Mouse (Mus musculus) ES-Bruce4 (cell line): Measurements from ENCODE around the gene Tbcel. TPM values are rescaled to one million over a fixed set of nuclear protein-coding genes. Genes with fewer than 3 reads are reported as not detected.

Source experiments
- H3K27ac ChIP-seq: 2 replicates; pipeline ENCODE4 v1.5.1; 2012; ENCODE audit warnings: low read length, inconsistent platforms; ENCODE audit not compliant: insufficient read depth
- H3K27me3 ChIP-seq: 2 replicates; pipeline ENCODE4 v1.6.1; 2012; ENCODE audit warnings: mild to moderate bottlenecking, low read length, inconsistent platforms; ENCODE audit not compliant: control insufficient read depth, poor library complexity, insufficient read depth, severe bottlenecking
- H3K36me3 ChIP-seq: 2 replicates; pipeline ENCODE4 v1.6.1; 2012; ENCODE audit warnings: inconsistent platforms, mild to moderate bottlenecking, low read length, moderate library complexity; ENCODE audit not compliant: control insufficient read depth, poor library complexity, insufficient read depth, severe bottlenecking
- H3K4me1 ChIP-seq: one replicate; pipeline ENCODE4 v1.8.1; 2011; ENCODE audit warnings: low read length; ENCODE audit not compliant: control insufficient read depth, insufficient read depth
- H3K4me3 ChIP-seq: 2 replicates; pipeline ENCODE4 v1.5.1; 2011; ENCODE audit warnings: low read depth, mild to moderate bottlenecking, low read length
- H3K9ac ChIP-seq: 2 replicates; pipeline ENCODE4 v1.6.1; 2012; ENCODE audit warnings: low read depth, mild to moderate bottlenecking, inconsistent platforms; ENCODE audit not compliant: poor library complexity, severe bottlenecking
- H3K9me3 ChIP-seq: replicated peaks from 2 replicates; pipeline ENCODE4 v1.6.1; 2012; ENCODE audit warnings: mild to moderate bottlenecking, low read length, inconsistent platforms; ENCODE audit not compliant: control insufficient read depth, poor library complexity, insufficient read depth, severe bottlenecking
- CTCF ChIP-seq: IDR thresholded peaks from one replicate; pipeline ENCODE4 v1.8.1; 2011; ENCODE audit warnings: low read depth, low read length
- EP300 ChIP-seq: IDR thresholded peaks from 2 replicates; pipeline ENCODE4 v1.6.1; 2011; ENCODE audit warnings: low read depth, low read length; ENCODE audit not compliant: insufficient read depth
- POLR2A ChIP-seq: IDR thresholded peaks from one replicate; pipeline ENCODE4 v1.8.1; 2011; ENCODE audit warnings: low read length; ENCODE audit not compliant: insufficient read depth
- polyA plus RNA-seq: library from polyadenylated mRNA; stranded (reverse); fragments of >200 nt; gene quantifications from 2 replicates; pipeline ENCODE4 v1.2.4, GENCODE M21; 2011; ENCODE audit warnings: low read depth; ENCODE audit not compliant: missing spikeins, insufficient read depth, insufficient read length

Gene Tbcel
- polyA plus RNA-seq, 1 experiment: 27.1 TPM

DNA sequence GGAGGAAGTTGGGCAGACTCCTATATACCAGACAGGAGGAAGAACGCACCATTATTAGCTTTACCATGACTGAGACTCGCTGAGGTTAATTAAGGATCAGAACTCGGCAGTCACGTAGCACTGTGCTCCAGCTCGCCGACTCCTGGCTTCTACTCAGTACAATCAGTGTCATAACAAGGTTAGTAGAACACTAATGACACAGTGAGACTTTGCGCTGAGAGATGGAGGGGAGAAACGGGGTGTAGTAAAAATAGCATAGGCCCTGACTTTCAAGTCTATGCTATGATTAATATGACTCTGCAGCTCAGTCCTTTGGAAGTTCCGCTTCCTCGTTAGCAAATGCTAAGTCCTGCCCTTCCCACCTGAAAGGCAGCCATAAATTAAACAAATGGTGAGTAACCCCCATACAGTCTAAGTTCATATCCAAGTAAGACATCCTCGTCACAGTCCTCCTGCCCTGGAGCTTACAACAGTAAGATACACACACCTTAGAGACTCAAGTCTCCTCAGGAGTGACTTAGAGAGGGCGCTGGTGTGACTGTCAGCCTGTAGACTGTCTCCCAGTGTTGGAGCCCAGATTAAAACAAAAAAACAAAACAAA, 90.2 kb downstream of the Tbcel start:
- no peak overlapping the region for H3K27ac ChIP-seq
- peaks cover 2% of the 10 kb centered on the region; the same call in 1 of the 2 replicates for H3K36me3 ChIP-seq
- H3K9ac ChIP-seq: no peak overlapping the region
- no peaks in the 10 kb centered on the region for H3K27me3 ChIP-seq
- no peaks in the 10 kb centered on the region for H3K4me1 ChIP-seq
- no peak overlapping the region for H3K4me3 ChIP-seq
- no peaks in the 10 kb centered on the region for H3K9me3 ChIP-seq
- TF ChIP-seq POLR2A (no peak), EP300 (no peak), CTCF (no peak)

DNA sequence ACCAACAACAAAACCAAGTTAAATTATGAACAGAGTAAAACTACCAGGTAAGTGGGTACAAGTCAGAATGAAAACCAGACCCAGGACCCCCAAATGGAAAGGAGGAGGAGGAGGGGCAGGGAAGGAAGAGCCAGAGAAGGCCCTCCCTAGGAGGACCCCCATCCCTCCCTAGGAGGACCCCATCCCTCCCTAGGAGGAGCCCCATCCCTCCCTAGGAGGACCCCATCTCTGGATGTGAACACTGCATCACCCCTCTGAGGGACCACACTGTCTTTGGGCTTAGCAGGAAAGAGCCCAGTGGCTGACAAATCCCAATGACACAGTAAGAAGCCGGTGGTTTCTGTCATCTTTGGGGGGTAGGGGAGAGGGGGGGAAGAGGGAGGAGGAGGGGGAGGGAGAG, 92.4 kb downstream of the Tbcel start:
- Histone ChIP-seq H3K4me1 (no peaks in the 10 kb centered on the region), H3K9ac (no peak overlapping the region), H3K9me3 (no peaks in the 10 kb centered on the region), H3K27ac (no peak overlapping the region), H3K36me3 (peaks cover 2% of the 10 kb centered on the region; the same call in 1 of the 2 replicates), H3K27me3 (no peaks in the 10 kb centered on the region), H3K4me3 (no peak overlapping the region)
- TF ChIP-seq CTCF (no peak), EP300 (no peak), POLR2A (no peak)

DNA sequence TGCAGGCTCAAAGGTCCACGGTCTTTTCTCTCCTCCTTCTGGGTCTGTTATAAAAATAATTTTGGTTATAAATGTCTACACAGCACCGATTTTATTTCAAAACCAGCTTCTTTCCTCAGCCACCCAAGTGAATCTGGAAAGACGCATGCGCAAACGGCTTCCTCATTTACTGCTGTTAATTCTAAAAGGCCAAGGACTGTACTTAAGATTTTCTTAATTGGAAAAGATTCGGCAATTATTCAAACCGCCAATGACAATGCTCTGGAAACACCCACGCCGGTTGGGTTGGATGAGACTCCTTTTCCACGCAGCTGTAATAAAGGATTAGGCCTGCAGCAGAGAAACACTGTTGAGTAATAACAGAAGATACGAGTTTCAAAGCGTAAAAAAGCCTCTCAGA, 94.3 kb downstream of the Tbcel start:
- no peaks in the 10 kb centered on the region for H3K27me3 ChIP-seq
- H3K9me3 ChIP-seq: no peaks in the 10 kb centered on the region
- peaks cover 2% of the 10 kb centered on the region; the same call in 1 of the 2 replicates for H3K36me3 ChIP-seq
- no peak overlapping the region for H3K9ac ChIP-seq
- H3K4me1 ChIP-seq: no peaks in the 10 kb centered on the region
- H3K27ac ChIP-seq: no peak overlapping the region
- no peak for TF ChIP-seq EP300
- no peak for TF ChIP-seq CTCF
- no peak for TF ChIP-seq POLR2A
- H3K4me3 ChIP-seq: no peak overlapping the region

- H3K27ac ChIP-seq: no peak overlapping the region
- H3K27me3 ChIP-seq: no peaks in the 10 kb centered on the region
- no peak overlapping the region for H3K9ac ChIP-seq
- H3K36me3 ChIP-seq: peaks cover 2% of the 10 kb centered on the region; the same call in 1 of the 2 replicates
- H3K9me3 ChIP-seq: no peaks in the 10 kb centered on the region
- H3K4me1 ChIP-seq: no peaks in the 10 kb centered on the region
- TF ChIP-seq POLR2A (no peak), EP300 (no peak), CTCF (no peak)
- no peak overlapping the region for H3K4me3 ChIP-seq
These were observed 96.3 kb downstream of the Tbcel start for GRCm38 (mm10) chr9:42411296-42411695.

GRCm38 (mm10) chr9:42405736-42406135, 101.9 kb downstream of the Tbcel start:
- Histone ChIP-seq H3K9me3 (no peaks in the 10 kb centered on the region), H3K4me3 (no peak overlapping the region), H3K27ac (no peak overlapping the region), H3K9ac (no peak overlapping the region), H3K4me1 (no peaks in the 10 kb centered on the region), H3K27me3 (no peaks in the 10 kb centered on the region), H3K36me3 (no peaks in the 10 kb centered on the region)
- TF ChIP-seq EP300: no peak
- no peak for TF ChIP-seq CTCF
- TF ChIP-seq POLR2A: no peak

GRCm38 (mm10) chr9:42401486-42401885, 106.1 kb downstream of the Tbcel start:
- Histone ChIP-seq H3K36me3 (no peaks in the 10 kb centered on the region), H3K9ac (no peak overlapping the region), H3K9me3 (no peaks in the 10 kb centered on the region), H3K4me3 (no peak overlapping the region), H3K27ac (no peak overlapping the region), H3K4me1 (no peaks in the 10 kb centered on the region), H3K27me3 (no peaks in the 10 kb centered on the region)
- TF ChIP-seq EP300 (no peak), POLR2A (no peak), CTCF (no peak)
